Mouse (Mus musculus) ES-Bruce4 (cell line): ENCODE measurements around the gene St8sia2.

Experiments
- CTCF ChIP-seq: IDR thresholded peaks from one replicate; pipeline ENCODE4 v1.8.1; 2011; ENCODE audit warnings: low read depth, low read length
- POLR2A ChIP-seq: IDR thresholded peaks from one replicate; pipeline ENCODE4 v1.8.1; 2011; ENCODE audit warnings: low read length; ENCODE audit not compliant: insufficient read depth

- TF ChIP-seq CTCF (no peak), POLR2A (no peak)
Observed at GRCm38 (mm10) chr7:74024171-74024570, 10.7 kb upstream of the St8sia2 start.
